Mouse (Mus musculus) heart, embryonic 10.5 days (tissue): ENCODE measurements around the gene Mavs. TPM values are rescaled to one million over a fixed set of nuclear protein-coding genes. Genes with fewer than 3 reads are reported as not detected.

Experiments used
- DNase-seq: peaks from one replicate; pipeline ENCODE4 v3.0.0-alpha.2; 2017; ENCODE audit warnings: low spot score
- H3K27ac ChIP-seq: fragments of 300-500 bp; sonication (generic); 2 replicates; pipeline ENCODE4 v1.5.1; 2016; ENCODE audit warnings: mild to moderate bottlenecking
- H3K27me3 ChIP-seq: fragments of 300-500 bp; sonication (generic); 2 replicates; pipeline ENCODE4 v1.6.1; 2016; ENCODE audit warnings: mild to moderate bottlenecking; ENCODE audit not compliant: poor library complexity, insufficient read depth, severe bottlenecking
- H3K36me3 ChIP-seq: fragments of 300-500 bp; sonication (generic); 2 replicates; pipeline ENCODE4 v1.6.1; 2016; ENCODE audit warnings: mild to moderate bottlenecking, moderate library complexity
- H3K4me1 ChIP-seq: fragments of 300-500 bp; sonication (generic); 2 replicates; pipeline ENCODE4 v1.6.1; 2016; ENCODE audit warnings: mild to moderate bottlenecking
- H3K4me3 ChIP-seq: fragments of 300-500 bp; sonication (generic); 2 replicates; pipeline ENCODE4 v1.5.1; 2016; ENCODE audit warnings: mild to moderate bottlenecking, moderate library complexity
- H3K9me3 ChIP-seq: fragments of 300-500 bp; sonication (generic); 2 replicates; pipeline ENCODE4 v1.6.1; 2016; ENCODE audit warnings: mild to moderate bottlenecking, moderate library complexity
- WGBS: fragments of 180-500 bp; shearing (Covaris S2); methylation state at CpG from one replicate; pipeline ENCODE4 v1.1.7; 2016; 5-methylcytosine and 5-hydroxymethylcytosine counted together
- polyA plus RNA-seq: library from polyadenylated mRNA; unstranded; fragments of >200 nt; fragmentation: Nextera tagmentation; extraction: Ambion mirVana; gene quantifications from 2 replicates; pipeline ENCODE4 v1.2.1, GENCODE M21; 2016

Mavs gene
- polyA plus RNA-seq, result 20.3 and 21.6 TPM in 2 replicates

- WGBS, result 14% methylated on average over 29 of the region's 29 CpGs
- peak within 1 kb of the TSS; percentile 73 for H3K4me3 ChIP-seq
- peaks cover 6% of the 10 kb centered on the region; the same call in 1 of the 2 replicates for H3K36me3 ChIP-seq
- peak within 1 kb of the TSS; percentile 90 for H3K27ac ChIP-seq
- H3K27me3 ChIP-seq, result no peaks in the 10 kb centered on the region
- H3K9me3 ChIP-seq, result no peaks in the 10 kb centered on the region
- H3K4me1 ChIP-seq, result peaks cover 34% of the 10 kb centered on the region
- peak; percentile 99 for DNase-seq
Measured at GRCm38 (mm10) chr2:131233307-131234126, at the start of gene Mavs. Gene Mavs (plus strand): TSS chr2:131234063.

- no peaks in the 10 kb centered on the region for H3K9me3 ChIP-seq
- peak overlapping the region; percentile 89 for H3K27ac ChIP-seq
- H3K36me3 ChIP-seq, result peaks cover 10% of the 10 kb centered on the region
- 1% methylated on average over 14 of the region's 14 CpGs for WGBS
- DNase-seq, result peak; percentile 89
- H3K4me1 ChIP-seq, result peaks cover 38% of the 10 kb centered on the region
- H3K4me3 ChIP-seq, result peak overlapping the region; percentile 72
- 0 out of 2 replicates have a peak, but pooled peaks cover 4% of the 10 kb centered on the region for H3K27me3 ChIP-seq
Measured at GRCm38 (mm10) chr2:131186343-131186742, 47.5 kb upstream of the Mavs start.

DNA sequence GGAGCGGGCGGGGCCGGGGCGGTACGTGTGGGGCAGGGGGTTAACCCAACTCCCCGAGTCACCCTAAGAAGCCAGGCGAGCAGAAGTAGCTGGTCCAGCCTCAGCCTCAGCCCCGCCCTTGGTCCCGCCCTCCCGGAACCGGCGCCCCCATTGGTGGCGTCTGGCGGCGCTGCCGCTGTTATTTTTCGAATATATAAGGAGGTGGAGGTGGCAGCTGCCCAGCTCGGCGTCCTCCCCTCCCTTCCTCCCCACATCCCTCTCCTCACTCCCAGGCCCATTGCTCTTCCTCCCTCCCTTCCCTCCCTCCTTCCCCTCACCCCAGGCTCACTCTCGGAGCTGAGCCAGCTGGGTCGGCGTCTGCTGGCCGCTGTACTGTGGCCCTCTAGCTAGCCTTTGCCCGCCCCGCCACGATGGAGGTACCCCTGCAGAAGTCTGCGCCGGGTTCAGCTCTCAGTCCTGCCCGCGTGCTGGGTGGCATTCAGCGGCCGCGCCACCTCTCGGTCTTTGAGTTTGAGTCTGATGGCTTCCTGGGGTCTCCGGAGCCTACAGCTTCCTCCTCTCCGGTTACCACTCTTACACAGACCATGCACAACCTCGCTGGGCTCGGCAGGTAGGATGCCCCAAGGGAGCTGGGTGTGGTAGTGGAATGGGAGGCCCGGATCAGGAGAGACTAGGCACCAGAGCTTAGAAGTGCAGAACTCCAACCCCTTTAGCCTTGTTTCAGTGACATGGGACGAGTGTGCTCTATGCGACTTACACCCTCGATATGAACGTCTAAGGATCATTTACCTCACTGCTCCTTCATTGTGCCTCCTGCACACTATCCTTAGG lies 46.9 kb upstream of the Mavs start, which contains the start of the genes Cdc25b and Spef1:
Cdc25b (plus strand) TSS at position 179 of the 831 bp plus-strand sequence.
Spef1 (minus strand) TSS at position 512 of the 831 bp plus-strand sequence.
- peak within 1 kb of the TSS; percentile 89 for H3K27ac ChIP-seq
- peak within 1 kb of the TSS; percentile 72 for H3K4me3 ChIP-seq
- H3K9me3 ChIP-seq, result no peaks in the 10 kb centered on the region
- H3K27me3 ChIP-seq, result 0 out of 2 replicates have a peak, but pooled peaks cover 4% of the 10 kb centered on the region
- peak; percentile 95 for DNase-seq
- peaks cover 38% of the 10 kb centered on the region for H3K4me1 ChIP-seq
- H3K36me3 ChIP-seq, result peaks cover 16% of the 10 kb centered on the region
- under 1% methylated on average over 42 of the region's 43 CpGs for WGBS

- peak overlapping the region; percentile 72 for H3K4me3 ChIP-seq
- 25% methylated on average over 3 of the region's 3 CpGs for WGBS
- no peaks in the 10 kb centered on the region for H3K9me3 ChIP-seq
- H3K27ac ChIP-seq, result peak overlapping the region; percentile 89
- peaks cover 38% of the 10 kb centered on the region for H3K4me1 ChIP-seq
- peaks cover 19% of the 10 kb centered on the region for H3K36me3 ChIP-seq
- no peak for DNase-seq
- 0 out of 2 replicates have a peak, but pooled peaks cover 4% of the 10 kb centered on the region for H3K27me3 ChIP-seq
Measured at GRCm38 (mm10) chr2:131187602-131187922, 46.3 kb upstream of the Mavs start.

- peak overlapping the region; percentile 72; the same call in 1 of the 2 replicates for H3K4me3 ChIP-seq
- WGBS, result 88% methylated on average over 5 of the region's 5 CpGs
- H3K36me3 ChIP-seq, result peaks cover 27% of the 10 kb centered on the region
Measured at GRCm38 (mm10) chr2:131188311-131188710, 45.6 kb upstream of the Mavs start.

GRCm38 (mm10) chr2:131189521-131190309 lies 44.1 kb upstream of the Mavs start:
- Histone ChIP-seq H3K27ac (peak overlapping the region; percentile 69; the same call in 1 of the 2 replicates), H3K27me3 (no peaks in the 10 kb centered on the region), H3K36me3 (peaks cover 41% of the 10 kb centered on the region), H3K4me1 (peaks cover 38% of the 10 kb centered on the region), H3K9me3 (no peaks in the 10 kb centered on the region), H3K4me3 (no peak overlapping the region)
- WGBS, result 50% methylated on average over 5 of the region's 5 CpGs
- no peak for DNase-seq

More at GRCm38 (mm10) chr2:131188311-131188710, 45.6 kb upstream of the Mavs start:
- H3K4me1 ChIP-seq, result peaks cover 38% of the 10 kb centered on the region
- 0 out of 2 replicates have a peak, but pooled peaks cover 3% of the 10 kb centered on the region for H3K27me3 ChIP-seq
- no peak for DNase-seq
- no peak overlapping the region for H3K27ac ChIP-seq
- no peaks in the 10 kb centered on the region for H3K9me3 ChIP-seq

GRCm38 (mm10) chr2:131190344-131191004 lies 43.4 kb upstream of the Mavs start:
- H3K9me3 ChIP-seq, result no peaks in the 10 kb centered on the region
- H3K27ac ChIP-seq, result 0 out of 2 replicates have a peak overlapping the region, but pooled peaks have one; percentile 69
- DNase-seq, result no peak
- peaks cover 48% of the 10 kb centered on the region for H3K36me3 ChIP-seq
- H3K4me3 ChIP-seq, result no peak overlapping the region
- no peaks in the 10 kb centered on the region for H3K27me3 ChIP-seq
- peaks cover 38% of the 10 kb centered on the region for H3K4me1 ChIP-seq
- 48% methylated on average over 10 of the region's 10 CpGs for WGBS

DNA sequence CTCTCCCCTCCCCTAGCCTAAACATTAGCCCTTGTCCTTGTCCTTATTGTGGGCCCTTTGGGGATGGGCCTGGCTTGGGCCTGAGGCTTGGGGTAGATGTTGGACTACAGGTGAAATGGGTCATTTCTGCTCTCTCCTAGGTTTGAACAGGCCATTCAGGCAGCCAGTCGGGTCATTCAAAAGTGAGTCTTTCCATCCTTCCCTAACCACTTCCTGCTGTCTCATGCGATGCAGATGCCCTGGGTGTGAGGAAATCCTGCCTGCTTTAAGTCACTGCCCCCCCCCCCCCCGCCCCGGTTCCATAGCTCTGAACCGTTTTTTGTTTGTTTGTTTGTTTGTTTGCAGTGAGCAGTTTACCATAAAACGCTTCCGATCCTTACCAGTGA lies 42.9 kb upstream of the Mavs start:
- Histone ChIP-seq H3K36me3 (peaks cover 54% of the 10 kb centered on the region), H3K4me3 (no peak overlapping the region), H3K4me1 (peaks cover 33% of the 10 kb centered on the region), H3K27ac (0 out of 2 replicates have a peak overlapping the region, but pooled peaks have one; percentile 69), H3K27me3 (no peaks in the 10 kb centered on the region), H3K9me3 (no peaks in the 10 kb centered on the region)
- 85% methylated on average over 7 of the region's 7 CpGs for WGBS
- no peak for DNase-seq

DNA sequence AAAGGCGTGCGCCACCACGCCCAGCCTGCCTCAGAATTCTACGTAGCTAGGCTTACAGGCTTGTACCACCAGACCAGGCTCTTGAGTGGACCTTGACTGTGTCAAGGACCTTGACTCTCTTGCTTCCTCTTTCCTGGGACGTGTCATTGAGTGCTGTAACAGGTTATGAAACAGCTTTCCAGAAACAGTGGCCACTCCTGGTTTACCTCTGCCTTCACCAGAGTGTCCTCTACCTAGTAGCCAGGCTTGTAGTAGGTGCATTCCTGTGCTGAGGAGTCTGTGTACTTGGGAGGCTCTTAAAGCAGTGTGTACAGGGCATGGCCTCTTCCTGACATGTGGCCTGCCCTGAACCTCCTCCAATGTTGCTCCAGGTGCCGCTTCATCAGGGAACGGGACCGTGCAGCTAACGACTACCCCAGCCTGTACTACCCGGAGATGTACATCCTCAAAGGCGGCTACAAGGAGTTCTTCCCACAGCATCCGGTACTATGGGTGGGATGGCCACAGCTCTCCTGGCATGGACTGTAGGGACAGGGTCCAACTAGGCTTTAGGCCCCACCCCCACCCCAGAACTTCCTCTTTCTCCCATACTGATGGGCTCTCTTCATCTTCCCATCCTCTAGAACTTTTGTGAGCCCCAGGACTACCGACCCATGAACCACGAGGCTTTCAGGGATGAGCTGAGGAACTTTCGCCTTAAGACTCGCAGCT lies 37.1 kb upstream of the Mavs start:
- Histone ChIP-seq H3K27ac (no peak overlapping the region), H3K27me3 (no peaks in the 10 kb centered on the region), H3K9me3 (no peaks in the 10 kb centered on the region), H3K36me3 (peaks cover 64% of the 10 kb centered on the region), H3K4me1 (no peaks in the 10 kb centered on the region), H3K4me3 (no peak overlapping the region)
- DNase-seq, result no peak
- WGBS, result 91% methylated on average over 16 of the region's 16 CpGs

DNA sequence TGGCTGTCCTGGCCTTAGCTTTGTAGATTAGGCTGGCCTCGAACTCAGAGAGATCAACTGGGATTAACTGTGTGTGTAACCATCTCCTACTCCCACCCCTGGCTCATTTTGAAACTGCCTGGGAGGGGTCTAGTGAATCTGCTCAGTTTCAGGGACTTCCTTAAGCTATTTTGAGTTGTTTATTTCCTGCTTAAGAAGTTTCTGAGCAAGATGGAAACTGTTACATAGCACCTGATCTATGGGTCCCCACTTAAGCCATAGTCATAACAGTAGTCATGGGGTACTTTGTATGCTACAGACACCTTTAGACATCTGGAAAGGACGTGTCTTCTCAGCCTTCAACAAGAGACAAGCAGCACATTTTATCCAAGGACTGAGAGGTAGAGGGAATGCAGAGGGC lies 33.2 kb upstream of the Mavs start:
- Histone ChIP-seq H3K36me3 (peaks cover 28% of the 10 kb centered on the region), H3K4me3 (no peak overlapping the region), H3K27me3 (no peaks in the 10 kb centered on the region), H3K27ac (no peak overlapping the region), H3K9me3 (no peaks in the 10 kb centered on the region), H3K4me1 (peaks cover 13% of the 10 kb centered on the region)
- WGBS, result 80% methylated on average over 2 of the region's 2 CpGs
- DNase-seq, result no peak

DNA sequence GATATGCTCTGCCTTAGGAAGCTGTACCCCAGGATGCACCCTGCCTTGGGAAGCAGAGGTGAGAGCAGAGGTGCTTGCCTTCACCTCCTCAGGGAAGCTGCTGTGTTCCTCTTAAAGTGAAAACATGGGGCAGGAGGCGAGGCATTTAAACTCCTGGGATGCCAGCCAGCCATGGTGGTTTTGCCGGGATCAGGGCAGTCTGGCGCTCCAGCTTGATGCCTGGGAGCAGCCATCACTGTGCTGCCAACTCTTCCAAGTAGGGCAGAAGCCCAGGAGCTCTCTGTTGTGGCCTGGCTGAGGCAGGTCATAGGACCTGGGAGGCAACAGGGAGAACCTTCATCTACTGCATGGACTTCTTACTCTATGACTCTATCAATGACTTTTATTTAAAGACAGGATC lies 32.6 kb upstream of the Mavs start:
- no peak for DNase-seq

More for the DNA sequence above, 32.6 kb upstream of the Mavs start:
- no peaks in the 10 kb centered on the region for H3K27me3 ChIP-seq
- H3K36me3 ChIP-seq, result peaks cover 22% of the 10 kb centered on the region
- WGBS, result 89% methylated on average over 3 of the region's 3 CpGs
- no peaks in the 10 kb centered on the region for H3K9me3 ChIP-seq
- H3K27ac ChIP-seq, result peak overlapping the region; percentile 17; the same call in 1 of the 2 replicates
- H3K4me1 ChIP-seq, result peaks cover 14% of the 10 kb centered on the region
- no peak overlapping the region for H3K4me3 ChIP-seq
